Mouse (Mus musculus): Measurements from ENCODE around the gene Olfr697. TPM values are rescaled to one million over a fixed set of nuclear protein-coding genes. Genes with fewer than 3 reads are reported as not detected.
"Not testable (repeated sequence)": the region's sequence is repeated elsewhere in the genome, so short reads cannot be mapped to it uniquely, and the experiment has no call there.

Olfr697 gene
- not detected in 2 replicates for polyA plus RNA-seq (2015; fragmentation: Nextera tagmentation; extraction: Ambion mirVana)

DNA sequence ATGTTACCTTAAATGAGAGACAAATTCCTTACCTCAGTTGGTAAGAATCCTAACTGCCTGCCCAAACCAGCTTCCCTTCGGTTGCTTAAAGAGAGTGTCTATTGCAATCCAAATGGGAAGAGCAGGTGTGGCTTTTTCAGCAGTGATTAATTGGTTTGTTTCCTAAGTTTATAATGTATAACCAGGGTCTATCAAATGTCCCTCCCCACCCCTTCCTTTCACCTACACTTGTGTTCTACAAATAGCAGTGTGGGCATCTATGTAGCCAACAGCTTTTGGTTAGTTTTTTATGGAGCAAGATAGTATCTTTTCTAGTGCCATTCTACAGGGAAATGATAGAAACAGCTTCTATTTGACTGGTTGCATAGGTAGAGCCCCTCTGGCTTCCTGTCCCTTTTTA is at the start of gene Olfr697:
Olfr697 (minus strand) TSS at position 101 of the 400 bp plus-strand sequence.
- H3K9me3 ChIP-seq = no peaks in the 10 kb centered on the region
- H3K9ac ChIP-seq = no peak within 1 kb of the TSS

DNA sequence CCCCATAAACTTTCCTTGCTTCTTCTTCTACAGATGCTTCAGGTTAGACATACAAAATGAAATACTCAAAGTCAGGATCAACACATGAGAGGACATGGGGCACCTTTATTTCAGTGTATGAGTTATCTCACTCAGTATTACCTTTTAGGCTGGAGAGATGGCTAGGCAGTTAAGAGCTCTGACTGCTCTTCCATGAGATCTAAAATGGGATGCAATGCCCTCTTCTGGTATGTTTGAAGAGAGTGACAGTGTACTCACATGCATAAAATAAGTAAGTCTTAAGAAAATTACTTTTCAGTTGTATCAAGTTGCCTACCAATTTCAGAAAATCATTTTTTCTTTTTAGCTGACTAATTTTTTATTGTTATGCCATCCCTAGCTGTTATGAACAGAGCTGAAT is 46.1 kb upstream of the Olfr697 start:
- H3K36me3 ChIP-seq = no peaks in the 10 kb centered on the region
- no peak overlapping the region for H3K4me3 ChIP-seq
- H3K9ac ChIP-seq = no peak overlapping the region
- H3K9me3 ChIP-seq = no peaks in the 10 kb centered on the region
- no peak overlapping the region for H3K4me2 ChIP-seq (replicated peaks)
- H3K27ac ChIP-seq = no peak overlapping the region
- ATAC-seq (ENCODE audit: low FRiP score, low read depth) = no peak
- no peaks in the 10 kb centered on the region for H3K27me3 ChIP-seq
- no peaks in the 10 kb centered on the region for H3K4me1 ChIP-seq

More for the DNA sequence above, at the start of gene Olfr697:
- no peak within 1 kb of the TSS for H3K4me2 ChIP-seq (replicated peaks)
- no peak within 1 kb of the TSS for H3K27ac ChIP-seq
- no peaks in the 10 kb centered on the region for H3K4me1 ChIP-seq
- ATAC-seq (ENCODE audit: low FRiP score, low read depth) = no peak
- H3K4me3 ChIP-seq = no peak within 1 kb of the TSS
- H3K27me3 ChIP-seq = no peaks in the 10 kb centered on the region
- 73% methylated on average over 1 of the region's 1 CpGs for WGBS
- no peaks in the 10 kb centered on the region for H3K36me3 ChIP-seq

DNA sequence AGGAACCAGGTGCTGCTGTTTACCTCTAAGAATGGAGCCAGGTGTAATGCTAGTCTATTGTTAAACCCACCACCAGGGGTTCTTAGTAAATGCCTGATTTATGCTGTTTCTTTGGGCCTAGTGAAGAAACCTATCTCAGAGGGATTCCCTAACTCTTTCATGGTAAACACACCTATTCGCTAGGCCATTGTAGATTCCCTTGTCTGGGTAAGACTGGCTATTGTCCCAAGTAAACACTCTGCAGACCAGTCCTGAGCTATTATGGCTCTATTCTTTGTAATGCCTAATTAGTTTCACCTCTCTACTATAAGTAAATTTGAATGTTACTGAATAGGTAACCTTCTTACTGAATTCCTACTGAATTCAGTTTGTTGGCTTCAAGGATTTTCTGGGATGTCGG is 18.8 kb upstream of the Olfr697 start:
- not testable (repeated sequence) for H3K4me1 ChIP-seq

DNA sequence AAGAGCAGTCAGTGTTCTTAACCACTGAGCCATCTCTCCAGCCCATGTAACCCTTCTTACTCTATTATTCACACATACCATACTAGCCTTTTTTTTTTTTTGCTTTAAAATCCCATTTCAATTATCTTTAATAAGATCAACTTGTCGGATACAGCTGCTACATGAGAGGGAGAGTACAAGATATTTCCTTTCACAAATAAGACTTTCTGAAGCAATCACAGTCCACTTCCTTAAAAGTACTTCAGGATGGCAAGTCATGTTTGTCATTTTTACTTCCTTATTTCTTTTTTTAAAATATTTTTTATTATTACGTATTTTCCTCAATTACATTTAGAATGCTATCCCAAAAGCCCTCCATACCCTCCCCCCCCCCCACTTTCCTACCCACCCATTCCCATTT is 16.6 kb upstream of the Olfr697 start:
- no peak overlapping the region for H3K4me2 ChIP-seq (replicated peaks)
- WGBS = 90% methylated on average over 2 of the region's 2 CpGs
- no peaks in the 10 kb centered on the region for H3K27me3 ChIP-seq
- H3K4me1 ChIP-seq = no peaks in the 10 kb centered on the region
- no peak overlapping the region for H3K4me3 ChIP-seq
- ATAC-seq (ENCODE audit: low FRiP score, low read depth) = no peak
- no peaks in the 10 kb centered on the region for H3K36me3 ChIP-seq
- H3K9me3 ChIP-seq = peaks cover 4% of the 10 kb centered on the region; the same call in 1 of the 2 replicates
- H3K27ac ChIP-seq = no peak overlapping the region
- no peak overlapping the region for H3K9ac ChIP-seq

More for the DNA sequence above, 18.8 kb upstream of the Olfr697 start:
- not testable (repeated sequence) for H3K4me3 ChIP-seq; H3K9ac ChIP-seq; H3K9me3 ChIP-seq; H3K4me2 ChIP-seq (replicated peaks); ATAC-seq (ENCODE audit: low FRiP score, low read depth); H3K36me3 ChIP-seq; H3K27me3 ChIP-seq; H3K27ac ChIP-seq
- 87% methylated on average over 2 of the region's 2 CpGs for WGBS

DNA sequence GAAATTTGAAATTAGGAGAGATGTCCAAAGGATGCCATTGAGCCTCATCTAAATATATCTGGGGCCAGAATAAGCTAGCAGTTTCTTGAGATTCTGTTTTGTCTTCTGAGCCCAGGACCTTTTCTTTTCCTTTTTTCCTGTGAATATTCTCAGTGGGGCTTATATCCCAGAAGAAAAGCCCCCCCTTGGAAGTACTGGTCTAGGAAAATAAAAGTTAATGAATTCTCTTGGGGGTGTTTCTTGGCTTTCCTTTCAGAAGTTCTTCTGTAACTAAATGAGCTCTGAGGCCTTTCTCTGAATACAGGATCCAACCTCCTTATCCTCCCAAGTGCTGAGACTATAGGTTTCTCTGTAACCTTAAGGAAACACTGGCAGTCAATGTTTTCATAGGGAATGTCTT is 13.1 kb upstream of the Olfr697 start, which contains the start of gene Olfr698:
Olfr698 (minus strand) TSS at position 101 of the 400 bp plus-strand sequence.
- Histone ChIP-seq H3K9me3 (no peaks in the 10 kb centered on the region), H3K27me3 (no peaks in the 10 kb centered on the region), H3K36me3 (no peaks in the 10 kb centered on the region), H3K9ac (no peak within 1 kb of the TSS), H3K4me2 (replicated peaks) (no peak within 1 kb of the TSS), H3K4me3 (no peak within 1 kb of the TSS), H3K4me1 (no peaks in the 10 kb centered on the region), H3K27ac (no peak within 1 kb of the TSS)
- no peak for ATAC-seq (ENCODE audit: low FRiP score, low read depth)

DNA sequence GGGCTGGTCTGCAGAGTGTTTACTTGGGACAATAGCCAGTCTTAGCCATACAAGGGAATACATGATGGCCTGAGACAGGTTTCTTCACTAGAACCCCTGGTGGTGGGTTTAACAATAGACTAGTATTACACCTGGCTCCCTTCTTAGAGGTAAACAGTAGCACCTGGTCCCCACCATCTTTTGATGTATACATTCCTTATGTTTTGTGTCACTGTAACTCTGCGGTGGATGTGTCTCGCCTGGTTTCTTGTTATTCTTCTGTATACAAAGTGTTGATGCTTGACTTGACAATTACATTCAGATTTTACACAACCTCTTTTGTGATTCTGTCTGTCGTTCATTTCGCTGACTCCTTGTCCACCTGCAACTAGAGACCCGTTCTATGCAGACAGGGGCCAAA is 3.6 kb upstream of the Olfr697 start:
- H3K36me3 ChIP-seq = no peaks in the 10 kb centered on the region
- H3K27me3 ChIP-seq = no peaks in the 10 kb centered on the region
- no peaks in the 10 kb centered on the region for H3K4me1 ChIP-seq
- H3K27ac ChIP-seq = no peak overlapping the region
- H3K4me2 ChIP-seq (replicated peaks) = no peak overlapping the region
- H3K9me3 ChIP-seq = no peaks in the 10 kb centered on the region
- H3K4me3 ChIP-seq = no peak overlapping the region
- ATAC-seq (ENCODE audit: low FRiP score, low read depth) = no peak
- H3K9ac ChIP-seq = no peak overlapping the region
- WGBS = 85% methylated on average over 5 of the region's 5 CpGs

DNA sequence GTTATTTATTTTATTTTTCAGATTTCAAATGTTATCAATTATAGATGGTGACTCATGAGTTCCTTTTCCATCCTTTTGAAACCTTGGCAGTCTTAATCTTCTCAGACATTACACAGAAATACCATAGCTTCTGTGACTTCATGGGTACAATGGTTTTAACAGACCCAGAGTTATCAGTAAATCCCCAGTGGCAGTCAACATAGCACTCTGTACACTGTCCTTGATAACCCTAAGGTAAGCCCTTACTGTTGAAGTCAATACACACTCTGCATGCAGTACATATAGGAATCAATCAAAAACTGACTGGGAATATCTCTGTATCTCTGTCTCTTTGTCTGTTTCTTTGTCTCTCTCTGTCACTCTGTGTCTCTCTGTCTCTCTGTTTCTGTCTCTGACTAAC is 5.2 kb downstream of the Olfr697 start:
- no peaks in the 10 kb centered on the region; the same call in 1 of the 2 replicates for H3K9me3 ChIP-seq
- ATAC-seq (ENCODE audit: low FRiP score, low read depth) = no peak
- no peaks in the 10 kb centered on the region for H3K4me1 ChIP-seq
- H3K9ac ChIP-seq = no peak overlapping the region
- no peaks in the 10 kb centered on the region for H3K27me3 ChIP-seq
- no peak overlapping the region for H3K4me3 ChIP-seq
- H3K36me3 ChIP-seq = no peaks in the 10 kb centered on the region
- H3K4me2 ChIP-seq (replicated peaks) = no peak overlapping the region
- no peak overlapping the region for H3K27ac ChIP-seq

DNA sequence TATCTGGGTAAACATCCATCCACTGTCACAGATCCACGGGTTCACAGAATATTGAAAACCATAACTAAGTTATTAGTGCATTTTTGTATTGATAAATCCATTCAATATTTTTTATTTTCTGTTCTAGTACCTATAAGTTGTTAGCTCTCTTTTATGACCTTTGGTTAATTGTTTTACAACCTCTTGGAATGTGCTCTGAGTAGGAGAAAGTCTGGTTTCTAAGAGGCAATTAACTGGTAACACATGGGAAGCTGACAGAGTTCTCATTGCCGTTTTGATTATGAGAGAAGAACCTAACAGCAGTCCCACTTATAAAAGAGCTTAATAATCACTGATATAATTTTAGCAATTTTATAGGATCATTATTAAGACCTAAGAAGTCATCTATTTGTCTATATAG is 8.5 kb downstream of the Olfr697 start:
- Histone ChIP-seq H3K9me3 (no peaks in the 10 kb centered on the region; the same call in 1 of the 2 replicates), H3K4me3 (no peak overlapping the region), H3K27me3 (no peaks in the 10 kb centered on the region), H3K36me3 (no peaks in the 10 kb centered on the region), H3K27ac (no peak overlapping the region), H3K4me1 (no peaks in the 10 kb centered on the region), H3K4me2 (replicated peaks) (no peak overlapping the region), H3K9ac (no peak overlapping the region)
- WGBS = 27% methylated on average over 2 of the region's 2 CpGs
- no peak for ATAC-seq (ENCODE audit: low FRiP score, low read depth)

DNA sequence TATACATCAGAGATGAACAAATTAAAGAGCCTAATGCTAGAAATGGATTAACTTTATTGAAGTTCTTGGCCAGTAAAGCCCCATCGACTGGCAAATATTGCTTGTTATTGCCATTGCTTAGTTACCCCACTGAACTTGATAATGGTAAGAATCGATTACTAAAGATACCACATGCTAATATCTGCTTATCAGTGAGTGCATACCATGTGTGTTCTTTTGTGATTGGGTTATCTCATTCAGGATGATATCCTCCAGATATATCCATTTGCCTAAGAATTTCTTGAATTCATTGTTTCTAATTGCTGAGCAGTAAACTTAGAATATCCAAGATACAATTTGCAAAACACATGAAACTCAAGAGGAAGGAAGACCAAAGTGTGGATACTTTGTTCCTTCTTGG is 16.6 kb downstream of the Olfr697 start:
- not testable (repeated sequence) for H3K9me3 ChIP-seq; H3K4me1 ChIP-seq; ATAC-seq (ENCODE audit: low FRiP score, low read depth); H3K36me3 ChIP-seq; H3K4me3 ChIP-seq; H3K27me3 ChIP-seq; H3K9ac ChIP-seq; H3K4me2 ChIP-seq (replicated peaks); H3K27ac ChIP-seq
- 89% methylated on average over 2 of the region's 2 CpGs for WGBS

DNA sequence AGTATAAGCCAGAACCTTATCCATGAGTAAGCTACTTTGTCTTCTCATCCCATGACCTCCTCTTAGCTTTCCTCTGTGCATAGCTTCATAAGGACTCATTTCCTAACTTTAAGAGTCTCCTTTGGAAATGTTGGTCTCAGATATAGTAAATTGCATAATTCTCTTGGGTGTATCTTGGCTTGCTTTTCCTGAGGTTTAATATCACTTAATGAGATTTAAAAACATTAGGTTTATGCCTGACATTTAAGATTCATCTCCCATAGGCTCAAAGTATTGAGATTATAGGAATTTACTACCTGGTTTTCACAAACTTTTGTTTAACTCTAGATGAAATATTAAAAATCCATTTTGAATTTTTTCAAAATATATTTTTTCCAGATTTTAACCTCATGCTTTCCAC is 25.9 kb downstream of the Olfr697 start, which contains the start of gene Olfr695:
Olfr695 (minus strand) TSS at position 101 of the 400 bp plus-strand sequence.
- no peak for ATAC-seq (ENCODE audit: low FRiP score, low read depth)
- H3K4me1 ChIP-seq = no peaks in the 10 kb centered on the region
- H3K9ac ChIP-seq = no peak within 1 kb of the TSS
- H3K27ac ChIP-seq = no peak within 1 kb of the TSS
- no peaks in the 10 kb centered on the region for H3K27me3 ChIP-seq
- H3K36me3 ChIP-seq = no peaks in the 10 kb centered on the region
- H3K4me3 ChIP-seq = no peak within 1 kb of the TSS
- H3K4me2 ChIP-seq (replicated peaks) = no peak within 1 kb of the TSS
- H3K9me3 ChIP-seq = no peaks in the 10 kb centered on the region

DNA sequence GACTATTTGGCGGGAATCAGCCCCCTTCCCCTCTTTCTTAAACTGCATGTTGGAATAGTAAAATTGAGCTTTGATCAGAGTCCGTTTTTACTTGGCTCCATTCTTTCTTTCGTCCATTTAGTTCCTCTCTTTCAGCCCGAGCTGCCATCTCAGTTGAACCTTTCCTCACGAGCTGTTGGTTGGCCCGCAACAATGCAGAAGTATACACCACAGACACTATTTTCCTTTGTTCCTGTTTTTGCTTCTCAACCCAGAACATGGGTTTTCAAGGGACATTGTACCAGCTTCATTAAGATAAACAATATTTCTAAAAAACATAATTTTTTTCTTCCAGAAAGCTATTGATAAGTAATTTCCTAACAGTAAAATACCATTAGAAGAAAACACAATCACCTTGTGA is 30.8 kb downstream of the Olfr697 start:
- Histone ChIP-seq H3K27ac (no peak overlapping the region), H3K9me3 (no peaks in the 10 kb centered on the region), H3K9ac (no peak overlapping the region), H3K4me1 (no peaks in the 10 kb centered on the region), H3K4me2 (replicated peaks) (no peak overlapping the region), H3K27me3 (no peaks in the 10 kb centered on the region), H3K36me3 (no peaks in the 10 kb centered on the region), H3K4me3 (no peak overlapping the region)
- 88% methylated on average over 6 of the region's 6 CpGs for WGBS
- ATAC-seq (ENCODE audit: low FRiP score, low read depth) = no peak

DNA sequence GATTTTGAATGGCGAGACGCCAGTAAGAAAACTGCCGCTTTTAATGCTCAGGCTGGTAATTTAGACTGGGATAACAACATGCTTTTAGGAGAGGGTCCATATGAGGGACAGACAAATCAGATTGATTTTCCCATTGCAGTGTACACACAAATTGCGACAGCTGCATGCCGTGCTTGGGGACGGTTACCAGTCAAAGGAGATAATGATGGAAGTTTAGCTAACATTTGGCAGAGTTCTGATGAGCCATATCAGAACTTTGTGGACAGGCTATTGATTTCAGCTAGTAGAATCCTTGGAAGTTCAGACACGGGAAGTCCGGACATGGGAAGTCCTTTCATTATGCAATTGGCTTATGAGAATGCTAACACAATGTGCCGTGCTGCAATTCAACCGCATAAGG is 34.5 kb downstream of the Olfr697 start:
- not testable (repeated sequence) for H3K36me3 ChIP-seq; H3K4me3 ChIP-seq; H3K4me1 ChIP-seq; H3K9ac ChIP-seq; H3K4me2 ChIP-seq (replicated peaks); H3K9me3 ChIP-seq; ATAC-seq (ENCODE audit: low FRiP score, low read depth); H3K27ac ChIP-seq; H3K27me3 ChIP-seq
- 86% methylated on average over 10 of the region's 10 CpGs for WGBS

DNA sequence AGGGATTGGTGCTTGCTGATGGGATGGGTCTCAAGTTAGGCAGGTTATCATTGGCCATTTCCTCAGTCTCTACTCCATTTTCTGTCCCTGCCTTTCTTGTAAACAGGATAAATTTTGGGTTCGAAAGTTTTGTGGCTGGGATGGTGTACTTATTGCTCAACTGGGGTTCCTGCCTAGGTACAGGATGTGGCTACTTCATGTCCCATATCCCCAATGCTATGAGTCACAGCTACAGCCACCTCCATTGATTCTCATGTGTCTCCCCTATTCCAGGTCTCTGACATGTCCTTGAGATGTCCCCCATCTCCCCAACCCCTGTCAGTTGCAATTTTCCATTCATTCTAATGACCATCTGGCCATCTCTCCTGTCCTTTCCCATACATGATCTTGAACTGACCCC is 45.4 kb downstream of the Olfr697 start:
- WGBS = 68% methylated on average over 1 of the region's 1 CpGs
- no peak overlapping the region for H3K27ac ChIP-seq
- no peaks in the 10 kb centered on the region for H3K9me3 ChIP-seq
- no peaks in the 10 kb centered on the region for H3K4me1 ChIP-seq
- no peak overlapping the region for H3K9ac ChIP-seq
- no peak for ATAC-seq (ENCODE audit: low FRiP score, low read depth)
- no peaks in the 10 kb centered on the region for H3K36me3 ChIP-seq
- no peaks in the 10 kb centered on the region for H3K27me3 ChIP-seq
- H3K4me3 ChIP-seq = no peak overlapping the region
- H3K4me2 ChIP-seq (replicated peaks) = no peak overlapping the region

Data from limb, embryonic 13.5 days (tissue).